Mouse (Mus musculus) regulatory T cell (primary cell): ENCODE data around the gene Ccdc182.

Source experiments
- in situ Hi-C: fragments of 300-600 bp; cut with MboI, MseI; formaldehyde crosslinking; loops from one replicate; pipeline ENCODE4 v1.15.1; 2025; ENCODE audit warnings: high pct_unique_total_duplicates

Ccdc182 gene

DNA sequence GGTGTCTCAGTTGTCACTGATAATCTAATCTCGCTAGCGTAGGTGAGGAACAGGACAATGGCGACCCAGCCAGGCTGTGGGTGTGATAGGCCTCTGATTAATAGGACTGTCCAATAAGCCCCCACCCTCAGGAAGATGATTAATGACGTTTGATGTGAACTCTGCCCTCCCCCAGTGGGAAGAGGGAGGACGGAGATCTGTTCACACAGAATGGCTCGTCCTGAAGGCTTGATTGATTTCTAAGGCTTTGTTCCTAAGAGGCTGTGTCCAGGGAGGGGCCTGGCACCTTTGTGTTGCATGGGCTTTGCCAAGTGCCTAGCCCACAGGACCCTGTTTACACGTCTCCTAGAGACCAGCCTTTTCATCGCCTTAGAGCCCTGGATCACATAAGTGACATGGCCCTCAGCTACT is 13.4 kb upstream of the Ccdc182 start:
- in situ Hi-C loops: no loop called here

DNA sequence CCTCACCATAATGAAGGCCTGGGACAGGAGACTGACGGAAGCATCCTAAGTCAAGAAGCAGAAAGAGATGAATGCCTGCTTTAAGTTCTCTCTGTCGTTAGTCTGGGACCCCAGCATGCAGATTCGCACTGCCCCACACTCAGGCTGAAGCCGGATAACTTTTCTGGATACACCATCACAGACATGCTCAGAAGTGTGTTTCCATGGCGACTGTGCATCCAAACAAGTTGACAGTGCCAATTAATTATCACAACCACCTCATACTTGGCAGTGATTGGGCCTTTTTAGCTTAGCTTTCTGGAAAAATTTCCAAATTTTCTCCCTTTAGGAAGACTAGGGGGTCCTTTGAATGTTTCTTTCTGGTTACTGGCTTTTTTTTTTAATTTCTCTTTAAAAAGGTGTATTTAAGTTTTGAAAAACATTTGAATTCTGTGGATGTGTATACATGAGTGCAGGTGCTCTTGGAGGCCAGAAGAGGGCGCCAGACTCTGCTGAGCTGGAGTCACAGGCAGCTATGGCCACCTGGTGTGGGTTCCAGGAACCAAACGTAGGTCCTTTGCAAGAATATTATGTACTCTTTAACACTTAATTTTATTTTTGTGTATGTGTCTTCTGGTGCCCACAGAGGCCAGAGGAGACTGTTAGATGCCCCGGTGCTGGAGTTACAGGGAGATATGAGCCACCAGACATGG is 12.3 kb upstream of the Ccdc182 start:
- in situ Hi-C loops: no loop called here

DNA sequence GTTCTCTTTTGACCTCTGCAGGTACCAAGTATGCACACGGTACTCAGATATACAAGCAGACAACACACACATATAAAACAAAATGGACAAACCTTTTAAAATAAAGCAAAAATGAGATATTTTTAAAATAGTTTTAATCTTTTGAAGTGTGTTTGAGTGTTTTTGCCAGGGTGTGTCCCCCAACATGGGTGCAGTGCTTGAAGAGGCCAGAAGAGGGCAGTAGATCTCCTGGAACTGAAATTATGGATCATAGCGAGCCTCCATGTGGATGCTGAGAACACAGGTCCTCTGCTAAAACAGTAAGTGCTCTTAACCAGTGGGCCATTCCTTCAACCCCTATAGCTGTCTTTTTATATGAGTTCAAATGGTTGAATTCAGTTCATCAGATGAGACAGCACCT is 11.3 kb upstream of the Ccdc182 start:
- in situ Hi-C loops: no loop called here

DNA sequence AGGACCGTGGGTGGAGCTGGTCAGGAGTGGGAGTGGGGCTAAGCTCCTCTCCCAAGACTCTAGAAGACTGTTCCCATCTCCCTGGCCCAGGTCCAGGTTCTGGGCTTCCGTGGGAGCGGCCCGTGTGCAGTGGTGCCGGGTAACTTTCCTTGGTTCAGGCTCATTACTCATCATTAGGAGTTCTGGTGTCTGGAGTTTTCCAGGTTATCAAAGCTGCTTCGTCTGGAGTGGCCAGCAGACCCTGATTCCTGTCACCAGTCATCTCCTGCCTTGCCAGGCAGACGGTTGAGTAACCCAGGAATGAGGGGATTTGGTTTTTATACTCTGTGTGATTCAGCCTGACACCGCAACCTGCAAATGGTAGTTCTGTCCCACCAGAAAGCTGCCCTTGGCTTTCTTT is 7.8 kb upstream of the Ccdc182 start:
- in situ Hi-C loops: no loop called here

DNA sequence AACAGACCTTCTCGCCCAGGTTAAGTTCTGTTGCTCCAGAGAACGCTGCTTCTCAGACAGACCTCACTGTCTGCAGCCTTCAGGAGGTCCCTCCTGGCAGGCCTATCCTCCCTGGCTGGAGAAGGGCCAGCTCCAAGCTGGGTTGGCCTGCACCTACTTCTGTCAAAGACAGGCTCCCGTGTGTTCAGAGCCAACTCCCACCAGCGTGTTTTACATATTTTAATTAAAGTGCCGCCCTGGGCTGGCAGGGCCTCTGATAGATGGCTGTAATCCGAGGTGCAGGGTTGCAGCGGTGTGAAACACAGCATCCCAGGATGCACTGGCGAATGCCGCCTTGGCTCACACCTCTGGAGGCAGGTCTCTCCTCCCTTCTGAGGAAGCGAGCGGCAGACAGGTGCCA is 5.5 kb upstream of the Ccdc182 start:
- in situ Hi-C loops: no loop called here

DNA sequence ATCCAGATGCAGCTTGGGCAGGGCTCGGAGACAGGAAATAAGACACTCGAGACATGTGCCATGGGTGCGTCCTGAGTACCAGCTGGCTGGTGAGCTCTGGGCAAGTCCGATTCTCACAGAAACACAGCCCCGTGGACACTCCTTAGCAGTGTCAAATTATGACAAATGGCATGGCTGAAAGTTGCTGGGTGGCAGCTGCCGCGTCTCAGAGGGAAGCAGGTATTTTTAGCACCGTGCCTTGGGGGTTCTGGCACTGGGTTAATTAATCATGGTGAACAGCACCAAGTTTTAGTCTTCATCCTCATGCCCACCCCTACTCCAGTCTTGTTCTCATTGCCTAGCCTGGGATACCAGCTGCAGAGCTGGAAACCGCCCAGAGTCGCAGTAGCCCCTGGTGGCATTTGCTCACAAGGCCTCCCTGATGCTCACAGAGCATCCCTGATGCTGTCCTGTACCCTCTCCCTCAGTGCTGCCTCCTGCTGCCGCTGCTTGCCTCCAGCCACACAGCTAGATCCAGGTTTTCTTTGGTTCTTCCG is 5.0 kb upstream of the Ccdc182 start:
- in situ Hi-C loops: no loop called here

DNA sequence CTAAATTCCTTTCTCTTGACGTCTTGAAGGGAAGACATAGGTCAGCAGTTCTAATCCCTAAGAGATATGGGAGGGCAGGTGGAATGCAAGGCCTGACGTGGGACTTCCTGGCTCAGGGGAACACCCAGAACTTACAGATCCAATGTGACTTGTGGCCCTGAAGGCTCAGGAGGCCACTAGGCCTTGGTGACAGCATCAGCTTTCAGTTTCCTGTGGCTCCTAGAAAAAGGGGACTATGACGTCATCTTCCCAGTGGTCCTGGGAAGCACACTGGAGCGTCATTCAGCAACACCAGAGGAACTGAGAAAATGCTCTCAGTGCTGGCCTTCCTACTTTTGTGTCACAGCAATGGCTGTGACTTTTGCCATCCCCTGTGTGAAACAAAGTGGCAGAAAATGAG is 2.6 kb upstream of the Ccdc182 start:
- in situ Hi-C loops: no loop called here

DNA sequence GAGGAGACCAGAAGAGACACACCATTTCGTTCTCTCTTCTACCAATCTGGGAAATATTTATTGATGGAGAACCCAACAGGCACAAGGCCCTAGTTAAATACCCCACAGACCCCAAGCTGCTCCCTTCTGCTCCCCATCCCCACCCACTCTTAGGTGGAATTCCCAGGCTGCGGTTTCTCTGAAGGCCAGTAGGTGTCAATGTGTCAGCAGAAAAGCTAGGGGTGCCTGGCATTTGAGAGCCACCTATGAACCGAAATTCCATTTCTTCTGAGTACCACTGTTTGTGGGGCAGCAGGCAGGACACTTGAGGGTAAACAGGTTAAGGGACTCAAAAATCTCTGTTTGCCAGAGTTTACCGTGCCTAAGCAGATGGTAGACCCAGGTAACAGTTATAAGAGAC is 2.2 kb upstream of the Ccdc182 start:
- in situ Hi-C loops: no loop called here

DNA sequence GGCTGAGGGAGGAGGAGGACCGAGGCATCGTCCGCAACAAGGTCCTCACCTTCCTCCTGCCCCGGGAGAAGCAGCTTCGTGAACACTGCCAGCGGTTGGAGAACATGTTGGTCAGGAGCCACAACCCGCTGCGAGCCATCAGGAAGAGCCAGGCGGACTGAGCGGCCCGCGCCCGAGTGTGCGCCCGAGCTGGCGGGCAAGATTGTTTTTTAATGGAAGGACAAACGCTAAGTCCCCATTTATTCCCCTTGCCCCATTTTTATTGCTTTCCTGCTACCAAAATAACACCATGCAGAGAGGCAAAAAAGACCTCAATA is 494 bp downstream of the Ccdc182 start:
- in situ Hi-C loops: no loop called here

DNA sequence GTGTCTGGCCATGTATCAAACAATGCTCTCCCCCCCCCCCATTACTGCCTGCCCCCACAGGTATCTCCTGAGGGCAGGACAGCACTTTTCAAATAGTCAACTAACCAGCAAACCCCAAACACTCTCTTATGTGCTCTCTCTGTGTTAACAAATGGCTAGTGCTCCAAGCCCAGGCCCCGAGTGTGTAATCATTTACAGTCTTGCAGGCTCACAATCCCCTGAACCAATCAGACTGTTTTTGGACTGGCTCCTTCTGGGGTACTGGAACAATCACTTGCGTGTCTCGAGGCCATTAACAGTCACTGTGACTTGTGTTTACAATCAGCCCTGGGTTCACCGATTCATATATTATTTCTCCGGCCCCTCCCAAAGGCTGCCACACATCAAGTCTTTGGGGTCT is 1.4 kb downstream of the Ccdc182 start:
- in situ Hi-C loops: no loop called here

DNA sequence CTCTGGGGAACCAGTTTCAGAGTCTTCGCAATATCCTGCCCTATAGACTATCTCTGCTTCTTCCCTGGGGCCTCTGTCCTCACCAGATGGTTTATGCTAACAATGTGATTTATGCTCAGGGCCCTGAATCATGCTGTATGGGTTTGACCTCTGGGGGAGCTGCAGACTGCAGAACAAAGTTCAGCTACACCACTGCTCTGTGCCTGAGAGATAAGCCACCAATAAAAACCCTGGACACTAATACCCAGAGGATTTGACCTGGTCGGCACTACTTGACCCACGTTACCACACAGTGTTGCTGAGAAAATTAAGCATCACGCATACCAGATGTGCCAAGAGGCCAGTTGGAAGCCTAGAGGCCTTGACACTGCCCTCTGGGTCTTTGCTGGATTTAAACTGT is 3.7 kb downstream of the Ccdc182 start:
- in situ Hi-C loops: no loop called here

DNA sequence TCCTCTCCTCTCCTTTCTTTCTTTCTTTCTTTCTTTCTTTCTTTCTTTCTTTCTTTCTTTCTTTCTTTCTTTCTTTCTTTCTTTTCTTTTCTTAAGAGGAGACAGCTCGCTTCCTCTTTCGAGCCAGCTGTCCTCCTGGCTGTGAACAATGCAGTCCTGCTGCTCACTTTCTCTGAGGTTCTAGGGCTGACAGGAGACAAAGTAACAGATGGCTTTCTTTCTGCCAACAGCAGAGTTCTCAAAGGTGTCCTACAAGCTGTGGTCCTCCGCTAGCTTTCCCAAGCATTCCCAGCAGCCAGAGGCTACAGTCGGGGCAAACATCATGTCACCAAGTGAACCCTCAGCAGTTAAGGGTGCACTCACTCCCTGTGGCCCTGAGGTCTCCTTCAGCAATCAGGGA is 5.5 kb downstream of the Ccdc182 start:
- in situ Hi-C loops: no loop called here

DNA sequence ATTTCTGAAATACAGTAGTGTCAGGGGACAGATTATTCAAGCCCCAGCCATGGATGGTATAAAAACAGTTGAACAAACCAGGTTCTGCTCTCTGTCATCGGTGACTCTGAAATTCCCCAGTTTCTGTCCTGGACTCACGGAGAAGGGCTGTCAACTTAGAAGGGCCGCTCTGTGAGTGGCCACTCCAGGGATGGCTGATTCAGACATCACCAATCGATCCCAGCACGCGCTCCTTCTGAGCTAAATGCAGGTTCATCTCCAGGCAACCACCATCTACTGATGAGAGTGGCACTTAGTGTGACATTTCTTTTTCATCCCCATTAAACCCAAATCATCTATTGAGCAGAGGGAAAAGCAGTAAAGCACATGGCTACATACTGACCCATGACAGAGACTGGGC is 7.8 kb downstream of the Ccdc182 start:
- in situ Hi-C loops: no loop called here

DNA sequence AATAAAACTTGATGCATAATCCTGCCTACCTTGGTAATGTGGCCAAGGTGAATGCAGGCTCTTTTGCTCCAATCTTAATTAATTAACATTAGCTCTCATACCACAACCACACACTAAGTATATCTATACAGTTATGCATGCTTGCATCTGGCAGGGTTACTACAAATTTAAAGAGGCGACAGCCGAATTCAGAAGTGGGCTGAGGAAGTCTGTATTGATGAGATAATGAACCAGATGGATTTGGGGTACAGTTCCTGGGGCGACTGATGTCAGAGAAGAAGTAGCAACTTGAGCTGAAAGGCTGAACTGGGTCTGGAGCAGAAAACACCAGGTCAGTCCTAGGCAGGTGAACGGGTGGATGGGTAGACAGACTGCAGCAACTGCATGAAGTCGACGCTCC is 11.9 kb downstream of the Ccdc182 start:
- in situ Hi-C loops: no loop called here

DNA sequence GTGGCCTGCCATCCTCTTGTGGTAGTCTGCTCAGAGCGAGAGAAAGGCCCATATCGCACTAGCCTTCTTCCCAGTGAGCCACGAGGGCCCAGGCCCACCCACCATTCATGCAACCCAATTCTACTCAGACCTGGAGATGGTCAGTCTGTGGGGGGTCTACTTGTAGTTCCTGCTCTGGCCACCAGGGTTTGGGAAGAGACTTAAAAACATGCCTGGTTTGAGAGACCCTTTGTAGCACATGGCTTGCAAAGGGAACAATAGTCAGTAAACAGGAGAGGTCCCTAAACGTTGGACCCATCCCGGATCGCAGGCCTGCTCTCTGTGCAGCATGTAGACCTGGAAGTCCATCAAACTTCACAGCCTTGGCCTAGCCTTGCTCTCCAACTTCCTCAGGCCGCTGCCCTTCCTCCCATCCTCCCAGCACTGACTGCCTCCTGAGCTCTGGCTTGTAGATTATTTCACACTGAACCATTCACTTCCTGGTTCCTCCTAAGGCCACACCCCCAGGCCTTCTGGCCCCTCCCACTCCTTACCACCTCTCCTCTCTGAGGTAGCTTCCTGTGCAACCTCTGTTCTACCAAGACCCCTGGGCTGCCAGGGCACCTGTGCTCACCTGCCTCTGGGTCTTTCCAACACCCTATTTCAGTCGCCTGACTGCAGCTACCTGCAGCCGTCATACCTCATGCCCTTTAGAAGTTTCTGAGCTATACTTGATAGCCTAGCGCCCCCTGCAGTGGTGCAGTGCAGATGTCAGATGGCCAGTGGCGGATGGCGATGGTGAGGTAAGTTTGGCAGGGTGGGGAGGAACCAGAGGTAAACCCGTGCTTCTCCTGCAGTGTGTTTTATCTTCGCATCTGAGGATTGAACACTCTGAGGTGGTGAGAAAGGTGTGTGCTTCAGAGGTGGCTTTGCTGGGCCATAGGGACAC is 14.0 kb downstream of the Ccdc182 start:
- in situ Hi-C loops: no loop called here

DNA sequence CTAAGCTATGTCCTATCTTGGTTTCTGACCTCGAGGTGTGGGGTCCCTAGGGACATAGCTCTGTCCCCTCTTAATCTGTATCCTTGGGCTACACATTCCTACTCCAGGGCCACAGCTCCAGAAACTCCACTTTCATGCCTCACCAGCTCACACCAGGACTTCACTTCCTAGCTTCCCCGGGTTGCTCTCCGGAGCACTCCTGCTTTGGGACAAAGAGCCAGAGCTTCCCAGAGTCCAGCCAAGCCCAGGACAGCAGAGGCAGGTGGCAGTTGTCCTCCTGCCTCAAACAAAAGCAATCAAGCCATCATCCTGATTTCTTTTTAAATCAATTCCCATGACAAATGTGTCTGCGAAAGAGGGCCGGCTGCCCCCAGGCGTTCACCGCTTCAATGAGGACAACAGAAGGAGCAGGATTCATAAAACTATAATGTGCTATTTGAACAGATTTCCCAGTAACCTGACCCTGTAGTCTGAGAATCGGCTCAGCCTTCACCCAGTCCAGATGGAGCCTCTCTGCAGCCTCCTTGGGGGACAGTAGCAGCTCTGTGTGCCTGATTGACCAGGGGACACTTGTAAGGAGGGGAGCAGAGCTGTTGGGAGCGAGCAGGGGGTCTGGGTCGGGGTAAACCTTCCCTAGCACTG is 15.3 kb downstream of the Ccdc182 start:
- in situ Hi-C loops: no loop called here

DNA sequence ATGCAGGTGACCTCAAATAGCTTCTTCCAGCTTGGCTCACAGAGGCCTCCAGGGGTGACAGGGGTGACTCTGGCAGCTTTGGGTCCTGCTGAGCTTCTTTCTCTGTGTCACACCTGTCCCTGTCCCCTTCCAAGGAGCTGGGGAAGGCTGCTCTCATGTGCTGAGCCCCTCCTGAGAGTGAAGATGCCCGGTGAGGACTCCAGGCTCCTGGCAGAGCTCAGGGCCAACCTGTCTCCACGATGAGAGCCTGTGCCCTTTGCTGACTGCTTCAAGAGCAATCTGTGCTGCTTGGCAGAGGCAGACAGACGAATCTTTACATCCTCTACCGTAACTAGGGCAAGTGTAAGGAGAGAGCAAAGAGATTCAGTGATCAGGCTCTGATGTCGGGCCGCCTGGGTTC is 16.9 kb downstream of the Ccdc182 start:
- in situ Hi-C loops: no loop called here

DNA sequence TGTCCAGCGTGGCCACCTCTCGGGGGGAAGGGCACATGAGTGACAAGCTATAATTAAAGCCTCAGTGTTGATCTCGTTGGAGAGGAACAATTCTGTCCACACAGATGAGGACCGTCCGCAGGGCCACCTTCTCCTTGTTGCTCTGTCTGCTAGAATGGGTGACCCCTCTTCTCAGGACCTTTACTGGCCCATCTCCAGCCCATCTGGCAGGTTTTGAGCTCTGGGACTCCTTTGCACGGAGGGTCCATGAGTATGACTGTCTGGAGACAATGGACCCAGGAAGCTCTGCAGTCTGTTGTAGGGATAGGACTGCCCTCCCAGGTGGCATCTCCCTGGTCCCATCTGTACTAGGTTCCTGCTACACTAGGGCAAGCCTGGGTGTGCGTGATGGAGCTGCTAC is 17.7 kb downstream of the Ccdc182 start:
- in situ Hi-C loops: no loop called here

DNA sequence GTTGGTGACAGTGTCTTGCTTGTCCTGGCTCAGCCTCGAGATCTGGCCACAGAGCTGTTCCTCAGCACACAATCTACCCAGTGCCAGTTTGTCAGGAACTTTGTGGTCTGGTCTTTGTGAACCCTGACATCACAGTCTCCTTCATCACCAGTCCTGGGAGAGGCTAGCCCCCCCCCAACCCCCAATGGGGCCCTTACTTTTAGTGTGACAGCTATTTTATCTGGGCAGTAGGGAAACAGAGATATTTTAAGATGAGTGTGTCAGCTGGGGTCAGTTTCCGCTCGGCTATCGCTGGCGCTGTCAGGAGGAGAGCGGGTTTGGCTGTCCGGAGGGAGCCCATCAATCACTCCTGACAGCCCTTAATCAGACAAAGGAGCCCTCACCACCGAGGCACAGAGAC is 19.7 kb downstream of the Ccdc182 start:
- in situ Hi-C loops: no loop called here

DNA sequence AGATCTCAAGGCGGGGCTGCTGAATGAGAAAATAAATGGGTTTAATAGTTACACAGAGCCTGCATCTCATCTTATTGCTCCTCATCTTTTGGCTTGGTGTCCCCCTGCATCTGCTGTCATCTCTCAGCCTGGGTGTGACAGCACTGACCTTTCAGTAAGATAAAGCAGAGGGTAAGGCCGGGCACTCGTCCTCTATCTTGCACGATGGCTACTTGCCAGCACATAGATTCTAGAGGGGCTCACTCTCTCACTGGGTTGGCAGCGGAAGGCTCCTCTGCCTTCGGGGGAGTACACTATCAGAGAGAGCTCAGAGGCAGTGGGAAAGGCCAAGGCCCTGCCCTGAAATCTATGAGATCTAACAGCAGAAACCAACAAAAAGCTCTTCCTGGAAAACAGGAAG is 20.6 kb downstream of the Ccdc182 start:
- in situ Hi-C loops: no loop called here

DNA sequence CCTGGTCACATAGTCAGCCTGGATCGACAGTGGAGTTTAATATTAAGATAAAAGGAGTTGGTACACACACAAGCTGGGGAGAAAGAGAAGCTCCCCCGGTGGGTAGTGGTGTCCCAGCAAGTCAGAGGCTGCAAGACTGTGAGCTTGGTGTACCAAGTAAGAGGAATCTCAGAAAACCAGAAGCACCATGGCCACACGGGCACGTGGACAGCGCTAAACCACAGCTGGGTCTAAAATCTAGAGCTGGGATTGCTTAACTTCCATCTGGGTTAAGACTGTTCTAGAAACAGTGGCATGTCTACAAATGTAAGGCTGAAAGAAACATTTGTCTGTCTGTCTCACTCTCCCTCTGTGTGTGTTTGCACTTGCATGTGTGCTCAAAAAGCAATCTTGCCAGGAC is 21.5 kb downstream of the Ccdc182 start:
- in situ Hi-C loops: no loop called here

DNA sequence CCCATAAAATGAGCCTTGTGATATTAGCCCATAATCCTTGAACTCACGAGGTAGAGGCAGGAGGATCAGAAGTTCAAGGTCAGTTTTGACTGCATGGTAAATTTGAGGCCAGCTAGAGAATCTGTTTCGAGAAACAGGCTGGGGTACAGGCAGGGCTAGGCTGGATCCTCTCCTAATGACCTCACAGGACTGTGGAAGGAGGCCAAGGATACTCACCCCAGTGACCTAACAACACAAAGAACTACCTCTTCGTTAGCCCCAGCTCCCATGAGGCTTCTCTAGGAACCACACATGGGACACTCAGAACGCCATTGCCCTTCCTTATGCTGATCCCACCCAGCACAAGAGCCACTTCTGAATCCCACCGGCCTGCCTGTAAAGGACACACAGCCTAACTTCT is 25.0 kb downstream of the Ccdc182 start:
- in situ Hi-C loops: no loop called here

DNA sequence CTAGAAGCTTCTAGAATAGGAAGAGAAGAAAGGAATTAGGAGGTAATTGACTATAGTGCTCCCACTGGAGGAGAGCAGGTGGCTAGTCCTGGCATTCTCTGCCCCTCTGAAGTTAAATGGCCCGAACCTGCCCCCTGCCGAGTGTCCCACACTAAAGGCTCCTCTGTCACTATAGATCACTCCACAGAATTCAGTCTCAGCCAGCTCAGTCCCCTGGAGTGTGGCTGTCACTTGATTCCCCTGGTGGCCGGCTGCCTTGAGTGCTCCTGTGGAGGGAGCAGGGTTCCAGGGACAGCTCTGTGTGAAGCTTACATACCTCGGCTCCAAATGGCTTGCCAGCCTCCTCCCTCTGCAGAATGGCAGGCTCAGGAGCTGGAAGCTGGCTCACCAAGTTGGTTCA is 33.2 kb downstream of the Ccdc182 start:
- in situ Hi-C loops: no loop called here
